Mouse (Mus musculus): ENCODE data around the gene Wee1.

- TF ChIP-seq POLR2A (IDR thresholded peaks at IDR 0.05; ENCODE audit: borderline replicate concordance, insufficient read depth, low read length) = no peak
- TF ChIP-seq CTCF (IDR thresholded peaks at IDR 0.05; ENCODE audit: borderline replicate concordance, insufficient read depth, low read depth, low read length) = no peak
These were observed at the start of gene Wee1 for GRCm38 (mm10) chr7:110121516-110122288.

All from cerebellum, adult 2 months (tissue).